Mouse (Mus musculus): ENCODE measurements around the gene Ryr2. TPM values are rescaled to one million over a fixed set of nuclear protein-coding genes. Genes with fewer than 3 reads are reported as not detected.
"Not testable (repeated sequence)": the region's sequence is repeated elsewhere in the genome, so short reads cannot be mapped to it uniquely, and the experiment has no call there.

Ryr2 gene
- total RNA-seq, 2 experiments from 2014 or later = 200 to 212 TPM

- Histone ChIP-seq H3K27ac (no peak overlapping the region), H3K4me3 (no peak overlapping the region)
- intact Hi-C loops (cut with DNase I) = no loop called here
- TF ChIP-seq CTCF (IDR thresholded peaks at IDR 0.05) = no peak
- no peak for DNase-seq (ENCODE audit: extremely low spot score in 1 of 2, low spot score in 2 of 2)
Observed at GRCm38 (mm10) chr13:11964391-11964790, 142.4 kb downstream of the Ryr2 start.

- Histone ChIP-seq H3K4me3 (no peak overlapping the region), H3K27ac (no peak overlapping the region)
- intact Hi-C loops (cut with DNase I) = no loop called here
- TF ChIP-seq CTCF (IDR thresholded peaks at IDR 0.05) = no peak
- DNase-seq (ENCODE audit: extremely low spot score in 1 of 2, low spot score in 2 of 2) = no peak
Observed at GRCm38 (mm10) chr13:11959488-11960174, 147.1 kb downstream of the Ryr2 start.

- no peak overlapping the region for H3K4me3 ChIP-seq
- intact Hi-C loops (cut with DNase I) = no loop called here
- H3K27ac ChIP-seq = no peak overlapping the region
- TF ChIP-seq CTCF (IDR thresholded peaks at IDR 0.05) = no peak
- no peak for DNase-seq (ENCODE audit: extremely low spot score in 1 of 2, low spot score in 2 of 2)
Observed at GRCm38 (mm10) chr13:11958854-11959253, 147.9 kb downstream of the Ryr2 start.

- intact Hi-C loops (cut with DNase I) = no loop called here
- TF ChIP-seq CTCF (IDR thresholded peaks at IDR 0.05) = no peak
- Histone ChIP-seq H3K4me3 (no peak overlapping the region), H3K27ac (no peak overlapping the region)
- no peak for DNase-seq (ENCODE audit: extremely low spot score in 1 of 2, low spot score in 2 of 2)
Observed at GRCm38 (mm10) chr13:11958271-11958670, 148.5 kb downstream of the Ryr2 start.

DNA sequence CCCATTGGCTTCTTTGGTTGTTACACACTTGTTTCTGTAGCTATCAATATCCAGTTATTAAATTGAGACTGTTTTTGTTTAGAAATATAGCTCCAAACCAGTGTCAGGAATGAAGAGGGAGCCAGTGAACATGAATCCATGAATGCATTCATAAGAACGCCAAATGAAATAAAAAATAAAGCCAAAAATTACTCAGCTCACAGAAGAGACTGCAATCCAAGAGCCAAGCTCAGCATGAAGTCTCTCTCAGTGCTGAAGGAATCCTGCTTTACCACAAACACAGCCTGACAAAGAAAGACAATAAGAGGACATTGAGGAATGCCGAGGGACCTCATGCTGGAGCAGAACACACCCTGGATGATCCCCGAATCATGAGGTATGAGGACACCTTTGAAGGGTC is 154.8 kb downstream of the Ryr2 start:
- no peak for DNase-seq (ENCODE audit: extremely low spot score in 1 of 2, low spot score in 2 of 2)
- TF ChIP-seq CTCF (IDR thresholded peaks at IDR 0.05) = no peak
- intact Hi-C loops (cut with DNase I) = no loop called here
- Histone ChIP-seq H3K4me3 (no peak overlapping the region), H3K27ac (no peak overlapping the region)

DNA sequence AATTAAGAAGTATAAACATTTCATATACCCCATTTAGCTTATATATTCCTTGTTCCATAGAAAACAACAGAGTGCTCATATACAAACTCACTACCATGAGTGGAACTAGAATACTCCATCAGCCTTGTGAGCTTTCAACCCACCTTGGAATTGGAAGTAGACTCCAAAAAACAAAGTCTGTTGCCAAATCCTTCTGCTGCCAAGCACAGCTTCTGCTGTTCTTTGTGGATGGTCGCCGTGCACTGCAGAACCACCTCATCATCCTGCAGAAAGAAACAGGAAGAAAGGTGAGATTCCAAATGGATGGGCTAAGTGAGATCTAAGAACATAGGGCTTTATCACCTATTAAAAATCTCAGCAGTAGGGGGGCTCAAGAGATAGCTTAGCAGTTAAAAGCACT is 161.0 kb downstream of the Ryr2 start:
- Histone ChIP-seq H3K27ac (no peak overlapping the region), H3K4me3 (no peak overlapping the region)
- no peak for DNase-seq (ENCODE audit: extremely low spot score in 1 of 2, low spot score in 2 of 2)
- TF ChIP-seq CTCF (IDR thresholded peaks at IDR 0.05) = no peak
- intact Hi-C loops (cut with DNase I) = no loop called here

GRCm38 (mm10) chr13:11941724-11942123 is 165.0 kb downstream of the Ryr2 start:
- intact Hi-C loops (cut with DNase I) = no loop called here
- no peak for TF ChIP-seq CTCF (IDR thresholded peaks at IDR 0.05)
- Histone ChIP-seq H3K27ac (no peak overlapping the region), H3K4me3 (no peak overlapping the region)
- no peak for DNase-seq (ENCODE audit: extremely low spot score in 1 of 2, low spot score in 2 of 2)

- H3K27ac ChIP-seq; intact Hi-C loops (cut with DNase I); DNase-seq (ENCODE audit: extremely low spot score in 1 of 2, low spot score in 2 of 2); H3K4me3 ChIP-seq: not testable (repeated sequence)
Observed at GRCm38 (mm10) chr13:11934297-11935060, 172.3 kb downstream of the Ryr2 start.

- DNase-seq (ENCODE audit: extremely low spot score in 1 of 2, low spot score in 2 of 2) = no peak
- H3K27ac ChIP-seq = no peak overlapping the region
- TF ChIP-seq CTCF (IDR thresholded peaks at IDR 0.05) = no peak
- H3K4me3 ChIP-seq = no peak overlapping the region
- intact Hi-C loops (cut with DNase I) = no loop called here
Observed at GRCm38 (mm10) chr13:11933334-11933733, 173.4 kb downstream of the Ryr2 start.

GRCm38 (mm10) chr13:11928709-11929108 is 178.0 kb downstream of the Ryr2 start:
- H3K27ac ChIP-seq = no peak overlapping the region
- intact Hi-C loops (cut with DNase I) = no loop called here
- no peak overlapping the region for H3K4me3 ChIP-seq
- TF ChIP-seq CTCF (IDR thresholded peaks at IDR 0.05) = no peak
- no peak for DNase-seq (ENCODE audit: extremely low spot score in 1 of 2, low spot score in 2 of 2)

- intact Hi-C loops (cut with DNase I) = no loop called here
- peak; percentile 22 for TF ChIP-seq CTCF (IDR thresholded peaks at IDR 0.05)
- H3K27ac ChIP-seq = no peak overlapping the region
Observed at GRCm38 (mm10) chr13:11927727-11928126, 179.0 kb downstream of the Ryr2 start.

DNA sequence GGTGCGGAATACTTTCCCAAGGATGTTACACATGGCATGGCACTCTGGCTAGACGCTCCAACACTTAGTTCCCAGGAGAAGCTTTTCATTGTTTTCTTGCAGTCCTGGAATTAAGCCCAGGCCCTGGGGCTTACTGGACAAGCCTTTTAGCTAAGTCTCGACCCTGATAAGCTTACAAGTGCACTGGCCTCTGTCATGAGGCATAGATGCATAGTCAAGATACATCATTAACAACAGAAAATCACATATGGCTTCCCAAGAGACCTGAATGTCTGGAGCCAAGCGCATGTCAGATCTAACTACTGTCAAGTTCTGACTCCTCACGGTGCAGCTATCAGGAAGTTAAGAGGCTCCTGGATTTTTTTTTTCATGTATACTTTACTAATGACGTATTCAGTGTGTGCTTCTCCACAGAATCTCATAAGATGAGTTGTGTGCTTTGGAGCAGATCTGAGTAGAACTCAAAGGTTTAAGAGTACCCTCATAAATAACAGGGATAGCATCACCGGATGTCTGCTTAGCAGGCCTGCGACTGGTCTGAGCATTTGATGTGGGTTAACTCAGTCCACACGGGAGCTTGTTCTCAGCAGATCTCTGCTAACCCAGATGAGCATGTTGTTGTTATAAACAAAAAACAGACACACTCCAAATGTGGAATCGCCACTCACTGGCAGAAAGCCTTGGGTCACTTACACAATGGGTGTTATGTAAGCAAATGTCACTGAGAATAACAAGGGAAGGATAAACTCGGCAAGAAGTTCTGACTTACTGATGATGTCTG is 179.8 kb downstream of the Ryr2 start:
- no peak for TF ChIP-seq CTCF (IDR thresholded peaks at IDR 0.05)
- intact Hi-C loops (cut with DNase I) = no loop called here
- peak overlapping the region; percentile 9; the same call in 1 of the 2 replicates for H3K27ac ChIP-seq
- H3K4me3 ChIP-seq = no peak overlapping the region
- no peak for DNase-seq (ENCODE audit: extremely low spot score in 1 of 2, low spot score in 2 of 2)

More at GRCm38 (mm10) chr13:11927727-11928126, 179.0 kb downstream of the Ryr2 start:
- no peak for DNase-seq (ENCODE audit: extremely low spot score in 1 of 2, low spot score in 2 of 2)
- no peak overlapping the region for H3K4me3 ChIP-seq

Data from left cerebral cortex, adult 2 months (tissue).